Mouse (Mus musculus) bone marrow, adult 2 months (tissue): ENCODE measurements around the gene Kcnh2.

ENCODE experiments used
- CTCF ChIP-seq: fragments of 200-500 bp; IDR thresholded peaks from 2 replicates; pipeline ENCODE4 v1.5.1; 2011; ENCODE audit warnings: low read length, control low read depth; ENCODE audit not compliant: control insufficient read depth, insufficient read depth
- POLR2A ChIP-seq: fragments of 200-500 bp; IDR thresholded peaks from 2 replicates; pipeline ENCODE4 v1.6.1; 2011; ENCODE audit warnings: low read depth, mild to moderate bottlenecking, control low read depth, low read length, borderline replicate concordance; ENCODE audit not compliant: control insufficient read depth

- TF ChIP-seq CTCF (no peak), POLR2A (no peak)
Measured at GRCm38 (mm10) chr5:24321711-24322682, 29.4 kb downstream of the Kcnh2 start.
